Mouse (Mus musculus) stomach, embryonic 14.5 days (tissue): ENCODE data around the gene Smim24. TPM values are rescaled to one million over a fixed set of nuclear protein-coding genes. Genes with fewer than 3 reads are reported as not detected.

Experiments used
- ATAC-seq: fragments of 200-750 bp; cut with Nextera tagmentation; 2 replicates; pipeline ENCODE4 v1.8.0; 2017; ENCODE audit warnings: low read depth, moderate TSS enrichment; ENCODE audit not compliant: insufficient number of reproducible peaks, insufficient read depth, low FRiP score
- H3K27ac ChIP-seq: fragments of 300-500 bp; sonication (generic); 2 replicates; pipeline ENCODE4 v1.5.1; 2014; ENCODE audit warnings: mild to moderate bottlenecking, low read length, moderate library complexity, mixed read lengths
- H3K27me3 ChIP-seq: fragments of 300-500 bp; sonication (generic); 2 replicates; pipeline ENCODE4 v1.6.1; 2014; ENCODE audit warnings: low read length, control low read depth, mixed read lengths; ENCODE audit not compliant: control insufficient read depth, insufficient read depth
- H3K36me3 ChIP-seq: fragments of 300-500 bp; sonication (generic); 2 replicates; pipeline ENCODE4 v1.6.1; 2014; ENCODE audit warnings: mild to moderate bottlenecking, control low read depth, low read length, moderate library complexity, mixed read lengths; ENCODE audit not compliant: control insufficient read depth, insufficient read depth
- H3K4me1 ChIP-seq: fragments of 300-500 bp; sonication (generic); 2 replicates; pipeline ENCODE4 v1.6.1; 2014; ENCODE audit warnings: low read length, control low read depth, mixed read lengths; ENCODE audit not compliant: control insufficient read depth, insufficient read depth
- H3K4me2 ChIP-seq: fragments of 300-500 bp; sonication (generic); replicated peaks from 2 replicates; pipeline ENCODE4 v1.6.1; 2014; ENCODE audit warnings: low read depth, low read length, control low read depth
- H3K4me3 ChIP-seq: fragments of 300-500 bp; sonication (generic); 2 replicates; pipeline ENCODE4 v1.5.1; 2014; ENCODE audit warnings: low read depth, low read length, control low read depth
- H3K9ac ChIP-seq: fragments of 300-500 bp; sonication (generic); replicated peaks from 2 replicates; pipeline ENCODE4 v1.6.1; 2014; ENCODE audit warnings: low read depth, mild to moderate bottlenecking, control low read depth, low read length, moderate library complexity, mixed read lengths
- H3K9me3 ChIP-seq: fragments of 300-500 bp; sonication (generic); 2 replicates; pipeline ENCODE4 v1.6.1; 2016; ENCODE audit warnings: low read depth, low read length, control low read depth; ENCODE audit not compliant: control insufficient read depth
- WGBS: fragments of 180-500 bp; shearing (Covaris S2); extraction: QIAGEN DNeasy Blood & Tissue Kit; methylation state at CpG from one replicate; pipeline ENCODE4 v1.1.7; 2014; 5-methylcytosine and 5-hydroxymethylcytosine counted together
- polyA plus RNA-seq: library from polyadenylated mRNA; unstranded; fragments of >200 nt; fragmentation: Nextera tagmentation; extraction: Ambion mirVana; gene quantifications from 2 replicates; pipeline ENCODE4 v1.2.1, GENCODE M21; 2014

The Smim24 gene
- polyA plus RNA-seq, 1 experiment from 2014 or later = 21.5 TPM

- ATAC-seq = peak; percentile 92
- H3K4me1 ChIP-seq = peaks cover 12% of the 10 kb centered on the region
- WGBS = 4% methylated on average over 52 of the region's 54 CpGs
Measured at GRCm38 (mm10) chr10:81383802-81384604, 8.8 kb upstream of the Smim24 start, which contains the start of the genes Dohh and Gm48551. Dohh (plus strand) TSS chr10:81384428. Gm48551 (plus strand) TSS chr10:81384466.

GRCm38 (mm10) chr10:81384605-81384982 lies 8.3 kb upstream of the Smim24 start:
- Histone ChIP-seq H3K4me1 (peaks cover 13% of the 10 kb centered on the region), H3K27ac (peak overlapping the region; percentile 79; the same call in 1 of the 2 replicates), H3K4me3 (peak overlapping the region; percentile 96), H3K4me2 (peak overlapping the region; percentile 80), H3K27me3 (no peaks in the 10 kb centered on the region), H3K36me3 (peaks cover 25% of the 10 kb centered on the region), H3K9me3 (no peaks in the 10 kb centered on the region), H3K9ac (peak overlapping the region; percentile 80)
- WGBS = 0% methylated on average over 19 of the region's 19 CpGs
- ATAC-seq = no peak

More at GRCm38 (mm10) chr10:81383802-81384604, 8.8 kb upstream of the Smim24 start, which contains the start of the genes Dohh and Gm48551:
- H3K27ac ChIP-seq = peak within 1 kb of the TSS; percentile 79; the same call in 1 of the 2 replicates
- H3K27me3 ChIP-seq = no peaks in the 10 kb centered on the region
- peak within 1 kb of the TSS; percentile 96 for H3K4me3 ChIP-seq
- H3K4me2 ChIP-seq = peak within 1 kb of the TSS; percentile 80
- H3K36me3 ChIP-seq = peaks cover 25% of the 10 kb centered on the region
- peak within 1 kb of the TSS; percentile 80 for H3K9ac ChIP-seq
- no peaks in the 10 kb centered on the region for H3K9me3 ChIP-seq

GRCm38 (mm10) chr10:81385603-81386306 lies 7.1 kb upstream of the Smim24 start:
- H3K4me2 ChIP-seq = 0 out of 2 replicates have a peak overlapping the region, but pooled peaks have one; percentile 80
- peak overlapping the region; percentile 96; the same call in 1 of the 2 replicates for H3K4me3 ChIP-seq
- no peak overlapping the region for H3K27ac ChIP-seq
- H3K27me3 ChIP-seq = no peaks in the 10 kb centered on the region
- no peak for ATAC-seq
- peaks cover 17% of the 10 kb centered on the region for H3K4me1 ChIP-seq
- WGBS = 73% methylated on average over 22 of the region's 22 CpGs
- no peaks in the 10 kb centered on the region for H3K9me3 ChIP-seq
- no peak overlapping the region for H3K9ac ChIP-seq
- H3K36me3 ChIP-seq = peaks cover 25% of the 10 kb centered on the region

- Histone ChIP-seq H3K4me1 (peaks cover 18% of the 10 kb centered on the region), H3K27ac (no peak overlapping the region), H3K9ac (no peak overlapping the region), H3K9me3 (no peaks in the 10 kb centered on the region), H3K27me3 (no peaks in the 10 kb centered on the region), H3K4me3 (no peak overlapping the region), H3K4me2 (no peak overlapping the region), H3K36me3 (peaks cover 25% of the 10 kb centered on the region)
- no peak for ATAC-seq
- WGBS = 94% methylated on average over 20 of the region's 20 CpGs
Measured at GRCm38 (mm10) chr10:81387716-81388115, 5.1 kb upstream of the Smim24 start.

GRCm38 (mm10) chr10:81388505-81389055 lies 4.3 kb upstream of the Smim24 start, which contains the start of gene Gm48552:
Gm48552 (plus strand) TSS chr10:81389005.
- WGBS = 50% methylated on average over 5 of the region's 5 CpGs
- Histone ChIP-seq H3K36me3 (peaks cover 25% of the 10 kb centered on the region), H3K27me3 (no peaks in the 10 kb centered on the region), H3K4me2 (no peak within 1 kb of the TSS), H3K27ac (no peak within 1 kb of the TSS), H3K4me1 (peaks cover 26% of the 10 kb centered on the region), H3K9me3 (no peaks in the 10 kb centered on the region), H3K4me3 (no peak within 1 kb of the TSS), H3K9ac (no peak within 1 kb of the TSS)
- ATAC-seq = no peak

- H3K9ac ChIP-seq = no peak overlapping the region
- H3K4me2 ChIP-seq = no peak overlapping the region
- WGBS = 53% methylated on average over 3 of the region's 3 CpGs
- H3K27me3 ChIP-seq = no peaks in the 10 kb centered on the region
- peaks cover 25% of the 10 kb centered on the region for H3K36me3 ChIP-seq
- no peak for ATAC-seq
- H3K27ac ChIP-seq = no peak overlapping the region
- H3K4me1 ChIP-seq = peaks cover 30% of the 10 kb centered on the region
- no peak overlapping the region for H3K4me3 ChIP-seq
- no peaks in the 10 kb centered on the region for H3K9me3 ChIP-seq
Measured at GRCm38 (mm10) chr10:81389373-81389772, 3.5 kb upstream of the Smim24 start.

- ATAC-seq = peak; percentile 48; the same call in 1 of the 2 replicates
- Histone ChIP-seq H3K36me3 (peaks cover 25% of the 10 kb centered on the region), H3K4me2 (no peak overlapping the region), H3K9ac (no peak overlapping the region), H3K4me3 (no peak overlapping the region), H3K9me3 (no peaks in the 10 kb centered on the region), H3K27ac (no peak overlapping the region), H3K27me3 (no peaks in the 10 kb centered on the region), H3K4me1 (peaks cover 28% of the 10 kb centered on the region)
- 60% methylated on average over 23 of the region's 23 CpGs for WGBS
Measured at GRCm38 (mm10) chr10:81389801-81390677, 2.8 kb upstream of the Smim24 start.
